Mouse (Mus musculus): Measurements from ENCODE around the gene Adamtsl1. TPM values are rescaled to one million over a fixed set of nuclear protein-coding genes. Genes with fewer than 3 reads are reported as not detected.

The Adamtsl1 gene
- total RNA-seq, 1 experiment = 6.3 TPM

DNA sequence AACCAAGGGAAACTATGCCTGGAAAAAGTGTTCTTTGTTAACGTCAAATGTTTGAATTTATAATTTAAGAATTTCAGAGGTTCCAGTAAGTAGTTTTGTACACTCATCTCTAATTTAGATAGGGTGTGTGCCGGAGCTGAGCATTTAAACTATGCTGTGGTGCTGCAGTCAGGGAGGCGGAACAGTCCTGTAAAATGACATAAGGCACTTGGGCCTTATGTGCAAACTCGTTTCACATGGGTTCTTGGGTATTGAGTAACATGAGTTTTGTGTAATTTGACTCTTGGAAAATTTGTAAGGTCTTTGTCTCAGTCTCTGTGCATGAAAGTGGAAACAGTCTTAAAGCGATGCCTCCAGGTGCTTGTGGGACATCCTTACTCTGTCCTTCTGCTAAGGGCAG is 25.7 kb downstream of the Adamtsl1 start:
- Histone ChIP-seq H3K27ac (ENCODE audit: insufficient read depth, low read depth, low read length, poor library complexity, severe bottlenecking) (no peak overlapping the region), H3K9ac (ENCODE audit: insufficient read depth, low read depth, low read length, poor library complexity, severe bottlenecking) (no peak overlapping the region), H3K4me1 (ENCODE audit: control insufficient read depth in 2 of 2, insufficient read depth in 2 of 2, low read length in 2 of 2, poor library complexity in 1 of 2) (no peaks in the 10 kb centered on the region), H3K36me3 (ENCODE audit: control insufficient read depth, insufficient read depth, low read length, poor library complexity, severe bottlenecking) (no peaks in the 10 kb centered on the region), H3K9me3 (ENCODE audit: control insufficient read depth, insufficient read depth, low read depth, low read length) (no peaks in the 10 kb centered on the region), H3K4me3 (ENCODE audit: insufficient read depth in 1 of 2, low read depth in 1 of 2, low read length in 2 of 2, poor library complexity in 1 of 2, severe bottlenecking in 1 of 2) (no peak overlapping the region)
- TF ChIP-seq ZNF384 (IDR thresholded peaks at IDR 0.05; ENCODE audit: low read depth, low read length) = no peak
- TF ChIP-seq HCFC1 (IDR thresholded peaks at IDR 0.05; ENCODE audit: borderline replicate concordance, insufficient read depth, low read length) = no peak
- no peak for TF ChIP-seq MAFK (IDR thresholded peaks at IDR 0.05; ENCODE audit: insufficient read depth, low read depth, low read length)
- TF ChIP-seq CHD2 (IDR thresholded peaks at IDR 0.05; ENCODE audit: low read depth, low read length) = no peak
- no peak for TF ChIP-seq ZC3H11A (IDR thresholded peaks at IDR 0.05; ENCODE audit: borderline replicate concordance, low read depth, low read length)
- in situ Hi-C loops (cut with MboI; ENCODE audit: low sequenced_read_pairs in 2 of 2, unreplicated experiment in 2 of 2) = no loop called here
- no peak for DNase-seq (ENCODE audit: low read depth, low spot score)

DNA sequence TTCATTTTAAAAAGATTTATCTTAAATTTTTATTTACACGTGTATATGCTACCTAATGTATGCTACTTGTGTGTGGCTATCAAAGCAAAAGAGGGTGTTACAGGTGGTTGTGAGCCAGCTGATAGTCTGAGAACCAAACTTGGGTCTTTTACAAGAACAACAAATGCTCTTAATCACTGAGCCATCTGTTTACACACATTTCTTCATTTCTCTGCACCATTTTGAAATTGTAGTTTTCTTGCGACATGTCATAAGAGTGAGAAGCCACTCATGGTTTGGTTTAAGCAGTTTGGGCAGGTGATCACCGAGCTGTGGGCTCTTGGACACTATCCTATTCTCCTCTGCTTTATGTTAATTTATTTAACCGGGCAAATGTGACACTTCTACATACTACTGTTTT is 29.2 kb downstream of the Adamtsl1 start:
- Histone ChIP-seq H3K4me1 (ENCODE audit: control insufficient read depth in 2 of 2, insufficient read depth in 2 of 2, low read length in 2 of 2, poor library complexity in 1 of 2) (no peaks in the 10 kb centered on the region), H3K36me3 (ENCODE audit: control insufficient read depth, insufficient read depth, low read length, poor library complexity, severe bottlenecking) (no peaks in the 10 kb centered on the region), H3K9ac (ENCODE audit: insufficient read depth, low read depth, low read length, poor library complexity, severe bottlenecking) (no peak overlapping the region), H3K4me3 (ENCODE audit: insufficient read depth in 1 of 2, low read depth in 1 of 2, low read length in 2 of 2, poor library complexity in 1 of 2, severe bottlenecking in 1 of 2) (no peak overlapping the region), H3K9me3 (ENCODE audit: control insufficient read depth, insufficient read depth, low read depth, low read length) (no peaks in the 10 kb centered on the region), H3K27ac (ENCODE audit: insufficient read depth, low read depth, low read length, poor library complexity, severe bottlenecking) (no peak overlapping the region)
- TF ChIP-seq HCFC1 (IDR thresholded peaks at IDR 0.05; ENCODE audit: borderline replicate concordance, insufficient read depth, low read length) = no peak
- no peak for TF ChIP-seq ZC3H11A (IDR thresholded peaks at IDR 0.05; ENCODE audit: borderline replicate concordance, low read depth, low read length)
- TF ChIP-seq ZNF384 (IDR thresholded peaks at IDR 0.05; ENCODE audit: low read depth, low read length) = no peak
- TF ChIP-seq MAFK (IDR thresholded peaks at IDR 0.05; ENCODE audit: insufficient read depth, low read depth, low read length) = no peak
- no peak for TF ChIP-seq CHD2 (IDR thresholded peaks at IDR 0.05; ENCODE audit: low read depth, low read length)
- in situ Hi-C loops (cut with MboI; ENCODE audit: low sequenced_read_pairs in 2 of 2, unreplicated experiment in 2 of 2) = no loop called here
- DNase-seq (ENCODE audit: low read depth, low spot score) = no peak

DNA sequence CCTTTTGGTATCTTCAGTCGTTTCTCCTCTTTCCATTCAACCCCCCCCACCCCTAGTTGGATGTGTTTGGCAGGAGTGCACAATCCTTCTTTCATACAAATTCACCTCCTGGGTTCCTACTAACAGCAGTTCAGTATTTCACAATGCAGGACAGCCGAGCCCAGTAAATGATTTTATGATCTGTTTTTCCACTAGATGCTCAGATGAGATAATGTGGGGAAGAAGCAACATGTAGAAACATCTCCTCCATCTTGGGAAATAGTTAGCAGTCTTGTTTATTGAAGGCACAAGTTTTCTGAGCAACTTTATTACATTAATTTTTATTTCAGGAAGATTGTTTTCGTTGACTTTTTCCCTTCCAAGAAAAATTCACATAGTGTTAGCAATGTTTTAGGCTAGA is 40.7 kb downstream of the Adamtsl1 start:
- H3K9me3 ChIP-seq (ENCODE audit: control insufficient read depth, insufficient read depth, low read depth, low read length) = no peaks in the 10 kb centered on the region
- H3K9ac ChIP-seq (ENCODE audit: insufficient read depth, low read depth, low read length, poor library complexity, severe bottlenecking) = no peak overlapping the region
- H3K27ac ChIP-seq (ENCODE audit: insufficient read depth, low read depth, low read length, poor library complexity, severe bottlenecking) = no peak overlapping the region
- no peak for DNase-seq (ENCODE audit: low read depth, low spot score)
- H3K4me1 ChIP-seq (ENCODE audit: control insufficient read depth in 2 of 2, insufficient read depth in 2 of 2, low read length in 2 of 2, poor library complexity in 1 of 2) = no peaks in the 10 kb centered on the region
- H3K36me3 ChIP-seq (ENCODE audit: control insufficient read depth, insufficient read depth, low read length, poor library complexity, severe bottlenecking) = no peaks in the 10 kb centered on the region
- in situ Hi-C loops (cut with MboI; ENCODE audit: low sequenced_read_pairs in 2 of 2, unreplicated experiment in 2 of 2) = no loop called here
- TF ChIP-seq ZC3H11A (IDR thresholded peaks at IDR 0.05; ENCODE audit: borderline replicate concordance, low read depth, low read length) = no peak
- no peak for TF ChIP-seq MAFK (IDR thresholded peaks at IDR 0.05; ENCODE audit: insufficient read depth, low read depth, low read length)
- TF ChIP-seq HCFC1 (IDR thresholded peaks at IDR 0.05; ENCODE audit: borderline replicate concordance, insufficient read depth, low read length) = no peak
- no peak for TF ChIP-seq CHD2 (IDR thresholded peaks at IDR 0.05; ENCODE audit: low read depth, low read length)
- TF ChIP-seq ZNF384 (IDR thresholded peaks at IDR 0.05; ENCODE audit: low read depth, low read length) = no peak
- no peak overlapping the region for H3K4me3 ChIP-seq (ENCODE audit: insufficient read depth in 1 of 2, low read depth in 1 of 2, low read length in 2 of 2, poor library complexity in 1 of 2, severe bottlenecking in 1 of 2)

DNA sequence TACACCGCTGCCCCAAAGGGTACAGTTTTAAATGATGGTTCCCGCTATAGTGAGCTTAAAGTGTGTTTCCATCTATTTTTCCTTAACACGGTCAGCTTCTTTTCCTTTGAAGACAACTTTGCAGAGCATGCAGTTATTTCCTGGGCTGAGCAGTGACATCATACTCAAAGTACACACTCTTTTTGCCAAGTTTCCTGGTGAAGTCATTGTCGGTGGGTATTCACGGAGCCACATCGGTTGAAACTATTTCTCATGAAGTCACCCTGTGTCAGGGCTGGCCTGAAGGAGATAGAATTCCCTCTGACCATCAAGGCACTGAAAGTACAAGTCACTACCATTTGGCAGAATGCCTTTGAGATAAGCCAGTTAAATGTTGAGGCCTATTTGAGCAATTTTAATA is 45.8 kb downstream of the Adamtsl1 start:
- Histone ChIP-seq H3K9me3 (ENCODE audit: control insufficient read depth, insufficient read depth, low read depth, low read length) (no peaks in the 10 kb centered on the region), H3K27ac (ENCODE audit: insufficient read depth, low read depth, low read length, poor library complexity, severe bottlenecking) (no peak overlapping the region), H3K4me1 (ENCODE audit: control insufficient read depth in 2 of 2, insufficient read depth in 2 of 2, low read length in 2 of 2, poor library complexity in 1 of 2) (no peaks in the 10 kb centered on the region), H3K36me3 (ENCODE audit: control insufficient read depth, insufficient read depth, low read length, poor library complexity, severe bottlenecking) (no peaks in the 10 kb centered on the region), H3K9ac (ENCODE audit: insufficient read depth, low read depth, low read length, poor library complexity, severe bottlenecking) (no peak overlapping the region), H3K4me3 (ENCODE audit: insufficient read depth in 1 of 2, low read depth in 1 of 2, low read length in 2 of 2, poor library complexity in 1 of 2, severe bottlenecking in 1 of 2) (no peak overlapping the region)
- no peak for TF ChIP-seq CHD2 (IDR thresholded peaks at IDR 0.05; ENCODE audit: low read depth, low read length)
- TF ChIP-seq MAFK (IDR thresholded peaks at IDR 0.05; ENCODE audit: insufficient read depth, low read depth, low read length) = no peak
- TF ChIP-seq ZNF384 (IDR thresholded peaks at IDR 0.05; ENCODE audit: low read depth, low read length) = no peak
- no peak for TF ChIP-seq HCFC1 (IDR thresholded peaks at IDR 0.05; ENCODE audit: borderline replicate concordance, insufficient read depth, low read length)
- TF ChIP-seq ZC3H11A (IDR thresholded peaks at IDR 0.05; ENCODE audit: borderline replicate concordance, low read depth, low read length) = no peak
- no peak for DNase-seq (ENCODE audit: low read depth, low spot score)
- in situ Hi-C loops (cut with MboI; ENCODE audit: low sequenced_read_pairs in 2 of 2, unreplicated experiment in 2 of 2) = no loop called here

DNA sequence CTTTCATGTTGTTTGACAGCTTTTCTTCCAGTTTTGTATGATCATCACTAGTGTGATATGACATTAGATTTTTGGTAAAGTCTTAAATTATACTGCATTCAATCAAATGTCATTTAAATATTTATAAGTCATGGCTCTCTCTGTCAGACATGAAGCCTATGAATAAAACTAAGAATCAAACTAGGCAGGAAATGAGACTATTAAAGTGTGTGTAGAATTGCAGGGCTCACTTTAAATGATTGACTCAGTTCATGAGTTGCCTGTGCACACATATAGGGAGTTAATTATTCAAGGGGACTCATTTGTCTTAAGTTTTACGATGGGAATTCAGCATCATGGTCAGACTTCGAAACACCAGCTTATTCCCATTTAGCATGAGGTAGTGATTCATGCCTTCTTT is 71.5 kb downstream of the Adamtsl1 start:
- H3K4me3 ChIP-seq (ENCODE audit: insufficient read depth in 1 of 2, low read depth in 1 of 2, low read length in 2 of 2, poor library complexity in 1 of 2, severe bottlenecking in 1 of 2) = no peak overlapping the region
- no peak for TF ChIP-seq HCFC1 (IDR thresholded peaks at IDR 0.05; ENCODE audit: borderline replicate concordance, insufficient read depth, low read length)
- H3K27ac ChIP-seq (ENCODE audit: insufficient read depth, low read depth, low read length, poor library complexity, severe bottlenecking) = no peak overlapping the region
- no peaks in the 10 kb centered on the region for H3K9me3 ChIP-seq (ENCODE audit: control insufficient read depth, insufficient read depth, low read depth, low read length)
- no peaks in the 10 kb centered on the region for H3K36me3 ChIP-seq (ENCODE audit: control insufficient read depth, insufficient read depth, low read length, poor library complexity, severe bottlenecking)
- no peak for DNase-seq (ENCODE audit: low read depth, low spot score)
- H3K4me1 ChIP-seq (ENCODE audit: control insufficient read depth in 2 of 2, insufficient read depth in 2 of 2, low read length in 2 of 2, poor library complexity in 1 of 2) = no peaks in the 10 kb centered on the region
- no peak overlapping the region for H3K9ac ChIP-seq (ENCODE audit: insufficient read depth, low read depth, low read length, poor library complexity, severe bottlenecking)
- in situ Hi-C loops (cut with MboI; ENCODE audit: low sequenced_read_pairs in 2 of 2, unreplicated experiment in 2 of 2) = no loop called here

Measured in ES-E14 (cell line).